Mouse (Mus musculus) MEL (cell line): Measurements from ENCODE around the gene Foxr1. TPM values are rescaled to one million over a fixed set of nuclear protein-coding genes. Genes with fewer than 3 reads are reported as not detected.

Source experiments
- DNase-seq: peaks from one replicate; pipeline ENCODE4 v3.0.0; 2011; ENCODE audit warnings: low read depth, low spot score
- H3K27ac ChIP-seq: 2 replicates; pipeline ENCODE4 v1.5.1; 2012; ENCODE audit warnings: low read depth, mild to moderate bottlenecking, control low read depth, low read length, moderate library complexity; ENCODE audit not compliant: control insufficient read depth
- H3K27me3 ChIP-seq, 2 experiments: fragments of 150-350 bp in 1 of 2; sonication (generic) in 1 of 2; 2 replicates each; pipeline ENCODE4 v1.6.1; 2012; ENCODE audit warnings: low read length in 2 of 2, mild to moderate bottlenecking in 2 of 2, improper control_type of control experiment in 1 of 2, moderate library complexity in 1 of 2; ENCODE audit not compliant: insufficient read depth in 2 of 2, control insufficient read depth in 1 of 2
- H3K36me3 ChIP-seq, 2 experiments: 2 replicates each; pipeline ENCODE4 v1.6.1; 2012 to 2014; ENCODE audit warnings: low read length in 2 of 2, improper control_type of control experiment in 1 of 2, inconsistent platforms in 1 of 2, mild to moderate bottlenecking in 1 of 2; ENCODE audit not compliant: insufficient read depth in 2 of 2, control insufficient read depth in 1 of 2
- H3K4me1 ChIP-seq, 2 experiments: fragments of 150-350 bp in 1 of 2; sonication (generic) in 1 of 2; 2 replicates each; pipeline ENCODE4 v1.6.1; 2012; ENCODE audit warnings: low read length in 2 of 2, improper control_type of control experiment in 1 of 2, mild to moderate bottlenecking in 1 of 2; ENCODE audit not compliant: insufficient read depth in 2 of 2, control insufficient read depth in 1 of 2
- H3K4me3 ChIP-seq, 2 experiments: fragments of 150-350 bp in 1 of 2; sonication (generic) in 1 of 2; 2 replicates each; pipeline ENCODE4 v1.5.1; 2012; ENCODE audit warnings: low read depth in 2 of 2, low read length in 2 of 2, mild to moderate bottlenecking in 2 of 2, moderate library complexity in 2 of 2, control low read depth in 1 of 2, improper control_type of control experiment in 1 of 2; ENCODE audit not compliant: control insufficient read depth in 1 of 2, insufficient read depth in 1 of 2
- H3K79me2 ChIP-seq: 2 replicates; pipeline ENCODE4 v1.6.1; 2012; ENCODE audit warnings: mild to moderate bottlenecking, low read length, moderate library complexity; ENCODE audit not compliant: control insufficient read depth, poor library complexity, insufficient read depth
- H3K9ac ChIP-seq: 2 replicates; pipeline ENCODE4 v1.6.1; 2012; ENCODE audit warnings: low read depth, mild to moderate bottlenecking, control low read depth, low read length, moderate library complexity; ENCODE audit not compliant: control insufficient read depth, poor library complexity, severe bottlenecking
- H3K9me3 ChIP-seq: fragments of 150-350 bp; sonication (generic); replicated peaks from 2 replicates; pipeline ENCODE4 v1.6.1; 2012; ENCODE audit warnings: mild to moderate bottlenecking, low read length, improper control_type of control experiment, moderate library complexity; ENCODE audit not compliant: insufficient read depth
- BHLHE40 ChIP-seq: IDR thresholded peaks from 2 replicates; pipeline ENCODE4 v1.6.1; 2012; ENCODE audit warnings: low read depth, mild to moderate bottlenecking, inconsistent platforms, low read length, improper control_type of control experiment, borderline replicate concordance
- CHD1 ChIP-seq: IDR thresholded peaks from 2 replicates; pipeline ENCODE4 v1.6.1; 2012; ENCODE audit warnings: low read depth, mild to moderate bottlenecking, inconsistent platforms, low read length, improper control_type of control experiment
- CHD2 ChIP-seq: IDR thresholded peaks from 2 replicates; pipeline ENCODE4 v1.6.1; 2011; ENCODE audit warnings: low read length, improper control_type of control experiment
- CTCF ChIP-seq, 3 experiments: IDR thresholded peaks in 2 of 3; conservative IDR thresholded peaks in 1 of 3; 2 replicates each; pipeline ENCODE4 v1.5.1; 2011 to 2012; ENCODE audit warnings: low read length in 3 of 3, low read depth in 2 of 3, mild to moderate bottlenecking in 2 of 3, improper control_type of control experiment in 1 of 3, inconsistent platforms in 1 of 3, mixed read lengths in 1 of 3, moderate library complexity in 1 of 3; ENCODE audit not compliant: control insufficient read depth in 1 of 3, insufficient read depth in 1 of 3, poor library complexity in 1 of 3, severe bottlenecking in 1 of 3
- ELF1 ChIP-seq: IDR thresholded peaks from 2 replicates; pipeline ENCODE4 v1.6.1; 2014; ENCODE audit warnings: low read depth, mild to moderate bottlenecking, inconsistent platforms, low read length, improper control_type of control experiment, moderate library complexity
- GABPA ChIP-seq: IDR thresholded peaks from 2 replicates; pipeline ENCODE4 v1.6.1; 2012; ENCODE audit warnings: low read depth, mild to moderate bottlenecking, inconsistent platforms, low read length, improper control_type of control experiment, moderate library complexity
- GATA1 ChIP-seq: IDR thresholded peaks from 2 replicates; pipeline ENCODE4 v1.6.1; 2011; ENCODE audit warnings: low read depth, low read length, improper control_type of control experiment
- HCFC1 ChIP-seq: IDR thresholded peaks from 2 replicates; pipeline ENCODE4 v1.6.1; 2012; ENCODE audit warnings: low read depth, mild to moderate bottlenecking, inconsistent platforms, low read length, improper control_type of control experiment, moderate library complexity
- JUND ChIP-seq: IDR thresholded peaks from 2 replicates; pipeline ENCODE4 v1.6.1; 2011; ENCODE audit warnings: low read depth, mild to moderate bottlenecking, improper control_type of control experiment, low read length
- KAT2A ChIP-seq: conservative IDR thresholded peaks from 2 replicates; pipeline ENCODE4 v1.6.1; 2012; ENCODE audit warnings: low read depth, low read length, improper control_type of control experiment, inconsistent platforms
- MAFK ChIP-seq: IDR thresholded peaks from 2 replicates; pipeline ENCODE4 v1.6.1; 2011; ENCODE audit warnings: low read depth, mild to moderate bottlenecking, low read length, improper control_type of control experiment, borderline replicate concordance
- MAX ChIP-seq: IDR thresholded peaks from 2 replicates; pipeline ENCODE4 v1.6.1; 2011; ENCODE audit warnings: low read length, improper control_type of control experiment
- MAZ ChIP-seq: IDR thresholded peaks from 2 replicates; pipeline ENCODE4 v1.6.1; 2012; ENCODE audit warnings: low read depth, mild to moderate bottlenecking, inconsistent platforms, low read length, improper control_type of control experiment
- MEF2A ChIP-seq: IDR thresholded peaks from 2 replicates; pipeline ENCODE4 v1.6.1; 2014; ENCODE audit warnings: low read depth, mild to moderate bottlenecking, inconsistent platforms, low read length, improper control_type of control experiment; ENCODE audit not compliant: poor library complexity, insufficient replicate concordance, severe bottlenecking; ENCODE audit errors: extremely low read depth
- MXI1 ChIP-seq: IDR thresholded peaks from 2 replicates; pipeline ENCODE4 v1.6.1; 2011; ENCODE audit warnings: mild to moderate bottlenecking, low read depth, low read length, improper control_type of control experiment
- MYB ChIP-seq: IDR thresholded peaks from 2 replicates; pipeline ENCODE4 v1.6.1; 2011; ENCODE audit warnings: mild to moderate bottlenecking, low read depth, low read length, improper control_type of control experiment
- MYC ChIP-seq: IDR thresholded peaks from 2 replicates; pipeline ENCODE4 v1.6.1; 2011; ENCODE audit warnings: low read depth, mild to moderate bottlenecking, low read length, improper control_type of control experiment, moderate library complexity
- NELFE ChIP-seq: IDR thresholded peaks from 2 replicates; pipeline ENCODE4 v1.6.1; 2011; ENCODE audit warnings: low read depth, low read length, improper control_type of control experiment
- NRF1 ChIP-seq: IDR thresholded peaks from 2 replicates; pipeline ENCODE4 v1.6.1; 2014; ENCODE audit warnings: low read depth, mild to moderate bottlenecking, inconsistent platforms, low read length, improper control_type of control experiment, moderate library complexity; ENCODE audit not compliant: poor library complexity, insufficient read depth, severe bottlenecking
- POLR2A ChIP-seq, 2 experiments: IDR thresholded peaks; 2 replicates each; pipeline ENCODE4 v1.6.1; 2011 to 2012; ENCODE audit warnings: low read length in 2 of 2, mild to moderate bottlenecking in 2 of 2, control low read depth in 1 of 2, improper control_type of control experiment in 1 of 2, low read depth in 1 of 2, moderate library complexity in 1 of 2; ENCODE audit not compliant: control insufficient read depth in 1 of 2, insufficient read depth in 1 of 2, poor library complexity in 1 of 2
- POLR2AphosphoS2 ChIP-seq: IDR thresholded peaks from 2 replicates; pipeline ENCODE4 v1.6.1; 2011; ENCODE audit warnings: low read length, improper control_type of control experiment
- POLR2AphosphoS5 ChIP-seq: IDR thresholded peaks from 2 replicates; pipeline ENCODE4 v1.6.1; 2012; ENCODE audit warnings: low read depth, borderline replicate concordance, mild to moderate bottlenecking, inconsistent platforms, low read length, moderate library complexity, mixed read lengths
- RAD21 ChIP-seq: IDR thresholded peaks from 2 replicates; pipeline ENCODE4 v1.6.1; 2011; ENCODE audit warnings: mild to moderate bottlenecking, low read depth, low read length, improper control_type of control experiment
- RCOR1 ChIP-seq: IDR thresholded peaks from 2 replicates; pipeline ENCODE4 v1.6.1; 2012; ENCODE audit warnings: low read depth, mild to moderate bottlenecking, inconsistent platforms, low read length, improper control_type of control experiment
- SIN3A ChIP-seq: IDR thresholded peaks from 2 replicates; pipeline ENCODE4 v1.6.1; 2012; ENCODE audit warnings: low read length, improper control_type of control experiment, inconsistent platforms
- TAL1 ChIP-seq: IDR thresholded peaks from 2 replicates; pipeline ENCODE4 v1.6.1; 2012; ENCODE audit warnings: mild to moderate bottlenecking, inconsistent platforms, low read length, moderate library complexity, mixed read lengths
- TBP ChIP-seq: IDR thresholded peaks from 2 replicates; pipeline ENCODE4 v1.8.0; 2011; ENCODE audit warnings: low read depth, low read length, improper control_type of control experiment
- TCF12 ChIP-seq: IDR thresholded peaks from 2 replicates; pipeline ENCODE4 v1.6.1; 2014; ENCODE audit warnings: low read depth, mild to moderate bottlenecking, inconsistent platforms, low read length, improper control_type of control experiment, moderate library complexity
- UBTF ChIP-seq: IDR thresholded peaks from 2 replicates; pipeline ENCODE4 v1.6.1; 2012; ENCODE audit warnings: low read depth, mild to moderate bottlenecking, inconsistent platforms, low read length, improper control_type of control experiment, moderate library complexity, borderline replicate concordance; ENCODE audit not compliant: insufficient read depth
- USF1 ChIP-seq: IDR thresholded peaks from 2 replicates; pipeline ENCODE4 v1.6.1; 2014; ENCODE audit warnings: low read depth, mild to moderate bottlenecking, inconsistent platforms, low read length, improper control_type of control experiment, moderate library complexity
- USF2 ChIP-seq, 2 experiments: IDR thresholded peaks; 2 replicates each; pipeline ENCODE4 v1.6.1; 2011 to 2012; ENCODE audit warnings: improper control_type of control experiment in 2 of 2, low read length in 2 of 2, borderline replicate concordance in 1 of 2, inconsistent platforms in 1 of 2, low read depth in 1 of 2, mild to moderate bottlenecking in 1 of 2; ENCODE audit not compliant: insufficient read depth in 1 of 2
- ZC3H11A ChIP-seq: IDR thresholded peaks from 2 replicates; pipeline ENCODE4 v1.6.1; 2012; ENCODE audit warnings: low read depth, mild to moderate bottlenecking, inconsistent platforms, low read length, improper control_type of control experiment
- ZKSCAN1 ChIP-seq: IDR thresholded peaks from 2 replicates; pipeline ENCODE4 v1.6.1; 2012; ENCODE audit warnings: low read depth, mild to moderate bottlenecking, inconsistent platforms, low read length, improper control_type of control experiment, moderate library complexity
- ZMIZ1 ChIP-seq: IDR thresholded peaks from 2 replicates; pipeline ENCODE4 v1.6.1; 2012; ENCODE audit warnings: low read depth, mild to moderate bottlenecking, inconsistent platforms, low read length, improper control_type of control experiment, moderate library complexity
- ZNF384 ChIP-seq: IDR thresholded peaks from 2 replicates; pipeline ENCODE4 v1.6.1; 2012; ENCODE audit warnings: low read depth, mild to moderate bottlenecking, inconsistent platforms, low read length, improper control_type of control experiment
- polyA plus RNA-seq, 2 experiments: library from polyadenylated mRNA; stranded (reverse) in 1 of 2; unstranded in 1 of 2; fragments of >175 nt in 1 of 2; fragments of >200 nt in 1 of 2; gene quantifications; 2 replicates each; pipeline versions ENCODE4 v1.2.1 to v1.2.4; 2012; ENCODE audit warnings: low replicate concordance in 2 of 2, low read depth in 1 of 2; ENCODE audit not compliant: insufficient read length in 2 of 2, insufficient read depth in 1 of 2, missing spikeins in 1 of 2
- total RNA-seq: library from RNA; depleted of rRNA; stranded (reverse); fragments of 300-350 nt; gene quantifications from 2 replicates; pipeline ENCODE4 v1.2.3, GENCODE M21; 2012

Gene Foxr1
- total and polyA plus RNA-seq, 3 experiments = 0.07 to 0.08 TPM; not detected in 1

DNA sequence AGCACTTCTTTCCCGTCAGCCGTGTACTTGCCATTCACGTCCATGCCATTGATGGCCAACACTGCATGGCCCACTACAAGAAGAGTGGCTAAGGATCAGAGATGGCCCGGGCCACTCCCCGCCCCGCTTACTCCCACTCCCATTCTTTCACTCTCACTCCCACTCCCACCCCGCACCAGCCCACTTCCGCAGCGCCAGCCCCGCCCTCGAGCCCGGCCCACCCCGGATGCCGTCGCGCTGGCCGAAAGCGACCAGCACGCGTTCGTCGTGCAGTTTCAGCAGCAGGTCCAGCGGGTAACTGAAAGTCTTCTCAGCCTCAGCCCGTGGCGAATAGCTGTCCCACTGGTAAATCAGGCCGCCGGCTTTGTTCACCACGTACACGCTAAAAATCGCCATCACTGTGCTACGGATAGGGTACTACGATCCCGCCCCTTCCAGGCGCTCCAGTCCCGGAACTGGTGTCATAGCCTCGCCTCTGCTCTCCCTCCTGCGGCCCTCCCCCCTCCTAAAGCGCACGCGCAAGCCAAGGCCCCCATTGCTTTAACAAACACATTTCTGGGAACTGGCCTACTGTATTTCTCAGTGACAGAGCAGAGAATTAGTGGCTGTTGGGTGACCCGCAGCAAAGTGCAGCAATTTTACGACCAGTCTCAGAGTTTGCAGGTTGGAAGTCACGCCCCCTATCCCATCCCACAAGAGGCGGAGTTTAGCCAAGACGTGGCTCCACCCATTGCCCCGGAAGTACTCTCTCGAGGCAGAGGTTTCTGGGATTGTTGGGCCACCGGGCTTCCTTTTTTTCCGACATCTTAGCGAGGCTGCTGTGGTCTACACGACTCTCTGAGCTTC is 33.8 kb downstream of the Foxr1 start, which contains the start of the genes Rps25 and Trappc4:
Gene Rps25 (plus strand): TSS at position 234 of the 846 bp plus-strand sequence.
Gene Trappc4 (minus strand): TSS at position 695 of the 846 bp plus-strand sequence.
- peaks cover 0 to 29% of the 10 kb centered on the region in 2 experiments; a peak in 2 of 4 replicates for H3K4me1 ChIP-seq
- peak; percentile 95 for DNase-seq
- H3K27ac ChIP-seq = peak within 1 kb of the TSS; percentile 97
- peaks cover 13 to 39% of the 10 kb centered on the region in 2 experiments for H3K36me3 ChIP-seq
- H3K79me2 ChIP-seq = peaks cover 29% of the 10 kb centered on the region
- peak within 1 kb of the TSS; percentile 95 for H3K9ac ChIP-seq
- no peaks in the 10 kb centered on the region for H3K9me3 ChIP-seq
- H3K27me3 ChIP-seq = no peaks in the 10 kb centered on the region
- H3K4me3 ChIP-seq = peak within 1 kb of the TSS; percentile 90 to 92
- TF ChIP-seq TAL1 (no peak), GABPA (no peak), ZKSCAN1 (no peak), CHD1 (no peak), ZMIZ1 (peak; percentile 53), TBP (peak; percentile 88), UBTF (no peak), JUND (no peak), ZNF384 (no peak), RCOR1 (no peak), MAX (peak; percentile 73), NRF1 (peak; percentile 80), BHLHE40 (no peak), MYB (no peak), CTCF (IDR thresholded peaks at IDR 0.05 in 2 of 3, conservative IDR thresholded peaks at IDR 0.05 in 1 of 3; ENCODE audit: control insufficient read depth in 1 of 3, insufficient read depth in 1 of 3, low read depth in 2 of 3, low read length in 3 of 3, poor library complexity in 1 of 3, severe bottlenecking in 1 of 3) (no peak), MEF2A (no peak; the same call in 1 of the 2 replicates), KAT2A (peak; percentile 85), POLR2AphosphoS2 (no peak; the same call in none of the 2 replicates), SIN3A (peak; percentile 32; the same call in 1 of the 2 replicates), MAFK (no peak), MAZ (peak; percentile 43; the same call in 1 of the 2 replicates), CHD2 (peak; percentile 52), RAD21 (no peak), POLR2A (IDR thresholded peaks at IDR 0.05; ENCODE audit: control insufficient read depth in 1 of 2, insufficient read depth in 1 of 2, low read depth in 1 of 2, low read length in 2 of 2, poor library complexity in 1 of 2) (peak; percentile 74 to 86), HCFC1 (peak; percentile 90), ZC3H11A (no peak), NELFE (peak; percentile 76), MXI1 (peak; percentile 54), POLR2AphosphoS5 (0 out of 2 replicates have a peak, but pooled peaks have one; percentile 28), USF1 (no peak), ELF1 (peak; percentile 77), GATA1 (no peak), MYC (no peak; the same call in 1 of the 2 replicates), TCF12 (peak; percentile 53; the same call in 1 of the 2 replicates), USF2 (IDR thresholded peaks at IDR 0.05; ENCODE audit: borderline replicate concordance in 1 of 2, insufficient read depth in 1 of 2, low read depth in 1 of 2, low read length in 2 of 2) (no peak)
